Comparison of ENCODE assay signal across 26 mouse cellular contexts in genomic region chr1:40619871-40620270, GRCm38 (mm10). TPM values are rescaled to one million over a fixed set of nuclear protein-coding genes. Genes with fewer than 3 reads are reported as not detected.
DNase-seq lines count a peak whose midpoint lies in the region; ATAC-seq lines count a peak whose summit lies in the region.
"Had no signal": no experiment of that assay in that cellular context is flagged by ENCODE, and none has a peak within 500 bp of the region (broad histone marks: within the 10 kb centered on the region; RNA-seq: fewer than 3 reads in every experiment).

No protein-coding gene starts in this region.

- H3K4me2 ChIP-seq in intestine, embryonic 16.5 days (ENCODE audit: low read depth, low read length): no peak overlapping the region
- no peak overlapping the region for H3K4me2 ChIP-seq in stomach, embryonic 16.5 days (ENCODE audit: low read depth, low read length)
- H3K4me2 ChIP-seq: embryonic facial prominence, embryonic 13.5 days; embryonic facial prominence, embryonic 15.5 days; forebrain, embryonic 13.5 days; forebrain, embryonic 15.5 days had no signal

- no peaks in the 10 kb centered on the region for H3K4me1 ChIP-seq in intestine, embryonic 16.5 days (ENCODE audit: control insufficient read depth, insufficient read depth, low read length)
- no peaks in the 10 kb centered on the region for H3K4me1 ChIP-seq in stomach, embryonic 16.5 days (ENCODE audit: control insufficient read depth, insufficient read depth, low read length)
- H3K4me1 ChIP-seq: embryonic facial prominence, embryonic 15.5 days; forebrain, embryonic 13.5 days; forebrain, embryonic 15.5 days had no signal

- H3K4me3 ChIP-seq in intestine, embryonic 16.5 days (ENCODE audit: low read length): no peak overlapping the region
- no peak overlapping the region for H3K4me3 ChIP-seq in stomach, embryonic 16.5 days (replicated peaks; ENCODE audit: low read length)
- H3K4me3 ChIP-seq: embryonic facial prominence, embryonic 13.5 days; embryonic facial prominence, embryonic 15.5 days; forebrain, embryonic 13.5 days; forebrain, embryonic 15.5 days had no signal

- no peak overlapping the region for H3K9ac ChIP-seq in intestine, embryonic 16.5 days (ENCODE audit: low read depth, low read length)
- no peak overlapping the region for H3K9ac ChIP-seq in stomach, embryonic 16.5 days (ENCODE audit: low read length)
- H3K9ac ChIP-seq: embryonic facial prominence, embryonic 13.5 days; embryonic facial prominence, embryonic 15.5 days; forebrain, embryonic 13.5 days; forebrain, embryonic 15.5 days had no signal

- intact Hi-C loops in heart, postnatal 36 days (cut with DNase I): loop anchor here (2.0 to 5.0 kb wide), 3 partner anchors 37 to 149 kb away; no protein-coding TSS in a partner anchor

- whole genome bisulfite sequencing in intestine, embryonic 16.5 days: 67% methylated on average over 5 of the region's 5 CpGs
- WGBS in stomach, embryonic 16.5 days: 60% methylated on average over 5 of the region's 5 CpGs

- peak; percentile 15 for DNase-seq in heart, adult 11 months
- DNase-seq in heart, postnatal 36 days: no peak
- peak; percentile 37 for DNase-seq in 3T3-L1 (ENCODE audit: low read depth, low spot score)
- DNase-seq in thymus, postnatal 10 days (ENCODE audit: low spot score in 2 of 2): no peak
- DNase-seq in thymus, postnatal 25 days: no peak
- DNase-seq: adrenal gland, adult 2 months; adrenal gland, postnatal 10 days; adrenal gland, postnatal 25 days; cerebellum, adult 11 months; cerebellum, adult 18-20 months; cerebellum, adult 8-10 months; cerebellum, adult 9-11 months; cerebellum, postnatal 14 days; cerebellum, postnatal 36 days had no signal

- no peaks in the 10 kb centered on the region for H3K36me3 ChIP-seq in intestine, embryonic 16.5 days (ENCODE audit: control insufficient read depth, insufficient read depth, low read length)
- H3K36me3 ChIP-seq in stomach, embryonic 16.5 days (ENCODE audit: control insufficient read depth, insufficient read depth, low read length): no peaks in the 10 kb centered on the region
- H3K36me3 ChIP-seq: embryonic facial prominence, embryonic 13.5 days; embryonic facial prominence, embryonic 15.5 days; forebrain, embryonic 15.5 days had no signal

- H3K27ac ChIP-seq in intestine, embryonic 16.5 days (ENCODE audit: low read length): no peak overlapping the region
- H3K27ac ChIP-seq in stomach, embryonic 16.5 days (ENCODE audit: low read length): peak overlapping the region; percentile 31; the same call in 1 of the 2 replicates
- H3K27ac ChIP-seq: embryonic facial prominence, embryonic 13.5 days; embryonic facial prominence, embryonic 15.5 days; forebrain, embryonic 13.5 days; forebrain, embryonic 15.5 days had no signal

- peak; percentile 48 for ATAC-seq in intestine, embryonic 16.5 days
- peak; percentile 76 for ATAC-seq in stomach, embryonic 16.5 days (ENCODE audit: insufficient read depth, low FRiP score)
- ATAC-seq in erythroblast, adult 5-6 weeks (replicated peaks; ENCODE audit: low FRiP score, poor library complexity, severe bottlenecking): no peak
- ATAC-seq: forebrain, embryonic 13.5 days; forebrain, embryonic 15.5 days had no signal

- H3K27me3 ChIP-seq in intestine, embryonic 16.5 days (replicated peaks; ENCODE audit: control insufficient read depth, insufficient read depth, low read length): no peaks in the 10 kb centered on the region
- no peaks in the 10 kb centered on the region for H3K27me3 ChIP-seq in stomach, embryonic 16.5 days (ENCODE audit: control insufficient read depth, insufficient read depth, low read length)
- H3K27me3 ChIP-seq: embryonic facial prominence, embryonic 13.5 days; embryonic facial prominence, embryonic 15.5 days; forebrain, embryonic 13.5 days; forebrain, embryonic 15.5 days had no signal

- H3K9me3 ChIP-seq in intestine, embryonic 16.5 days (ENCODE audit: control insufficient read depth, low read length): no peaks in the 10 kb centered on the region
- H3K9me3 ChIP-seq in stomach, embryonic 16.5 days (replicated peaks; ENCODE audit: control insufficient read depth, low read length): no peaks in the 10 kb centered on the region
- H3K9me3 ChIP-seq: embryonic facial prominence, embryonic 13.5 days; embryonic facial prominence, embryonic 15.5 days; forebrain, embryonic 13.5 days; forebrain, embryonic 15.5 days had no signal

RNA-seq across cellular contexts. Expression of gene Slc9a4, which starts 40.0 kb away (rescaled TPM):
- under 1 TPM; 0.14 to 0.19 TPM for total RNA-seq in heart, postnatal 36 days (2021)
- polyA plus RNA-seq in intestine, embryonic 16.5 days (2015; fragmentation: Nextera tagmentation; extraction: Ambion mirVana): 0.04 TPM in 1 of 2 replicates, not detected in the other
- polyA plus RNA-seq in stomach, embryonic 16.5 days (2015; fragmentation: Nextera tagmentation; extraction: Ambion mirVana): 12.0 and 15.5 TPM in 2 replicates
- total RNA-seq in erythroblast, adult 5-6 weeks (2015; ENCODE audit: low replicate concordance): not detected in 2 replicates
- not detected in 2 replicates for total RNA-seq in erythroblast, adult 5-6 weeks (2017; ENCODE audit: low replicate concordance)
- total RNA-seq: adrenal gland, adult 2 months; adrenal gland, postnatal 10 days; adrenal gland, postnatal 25 days; common myeloid progenitor, adult 5-6 weeks; ES-E14; MEL had no signal
- polyA plus RNA-seq: adrenal gland, adult 2 months; embryonic facial prominence, embryonic 11.5 days; embryonic facial prominence, embryonic 13.5 days; forebrain, embryonic 11.5 days; forebrain, embryonic 13.5 days; forebrain, embryonic 15.5 days had no signal

Comparison
In these comparisons a context has a peak if more than half of its experiments do, and no peak if none do; other contexts are left out.
1. DNase-seq: peak in heart, adult 11 months (single experiment) and 3T3-L1 (single experiment); none in heart, postnatal 36 days (0 of 2), thymus, postnatal 10 days (0 of 2) and thymus, postnatal 25 days (single experiment).